Mouse (Mus musculus) liver, embryonic 14.5 days (tissue): ENCODE data around the gene Rfx3.

Experiments
- CTCF ChIP-seq: IDR thresholded peaks from 2 replicates; pipeline ENCODE4 v1.5.1; 2016; ENCODE audit warnings: antibody characterized with exemption, low read depth, control low read depth
- EP300 ChIP-seq: IDR thresholded peaks from 2 replicates; pipeline ENCODE4 v1.6.1; 2016; ENCODE audit warnings: antibody characterized with exemption, low read depth

GRCm38 (mm10) chr19:28044950-28045349 lies 34.0 kb upstream of the Rfx3 start:
- TF ChIP-seq CTCF: no peak
- no peak for TF ChIP-seq EP300
